Mouse (Mus musculus) ES-Bruce4 (cell line): Measurements from ENCODE around the gene Sept1.

Experiments used
- CTCF ChIP-seq: IDR thresholded peaks from one replicate; pipeline ENCODE4 v1.8.1; 2011; ENCODE audit warnings: low read depth, low read length
- EP300 ChIP-seq: IDR thresholded peaks from 2 replicates; pipeline ENCODE4 v1.6.1; 2011; ENCODE audit warnings: low read depth, low read length; ENCODE audit not compliant: insufficient read depth
- POLR2A ChIP-seq: IDR thresholded peaks from one replicate; pipeline ENCODE4 v1.8.1; 2011; ENCODE audit warnings: low read length; ENCODE audit not compliant: insufficient read depth

- TF ChIP-seq POLR2A (no peak), CTCF (no peak), EP300 (no peak)
Measured at GRCm38 (mm10) chr7:127210266-127210665, 22.7 kb downstream of the Sept1 start.
